Mouse (Mus musculus) spleen, postnatal 14 days (tissue): ENCODE results near the gene Rab13.

Source experiments
- DNase-seq, 2 experiments: peaks; one replicate each; pipeline ENCODE4 v3.0.0; 2021 to 2022; ENCODE audit warnings: low spot score in 2 of 2

The Rab13 gene

GRCm38 (mm10) chr3:90213377-90213866, at the start of gene Rab13, which contains the start of gene Rps27:
Gene Rab13, plus strand, starts transcription at chr3:90213695.
Gene Rps27, minus strand, starts transcription at chr3:90213651.
- DNase-seq = peak; percentile 72 to 78

- no peak for DNase-seq
Observed at GRCm38 (mm10) chr3:90179566-90179965, 33.9 kb upstream of the Rab13 start.

- no peak for DNase-seq
Observed at GRCm38 (mm10) chr3:90183581-90183980, 29.9 kb upstream of the Rab13 start.

- DNase-seq = no peak
Observed at GRCm38 (mm10) chr3:90190859-90191510, 22.5 kb upstream of the Rab13 start.

- DNase-seq = no peak
Observed at GRCm38 (mm10) chr3:90194759-90195158, 18.7 kb upstream of the Rab13 start.

- DNase-seq = no peak
Observed at GRCm38 (mm10) chr3:90195644-90196043, 17.9 kb upstream of the Rab13 start.

GRCm38 (mm10) chr3:90197548-90197947, 15.9 kb upstream of the Rab13 start:
- DNase-seq = no peak

GRCm38 (mm10) chr3:90202884-90203283, 10.6 kb upstream of the Rab13 start:
- DNase-seq = no peak

- no peak for DNase-seq
Observed at GRCm38 (mm10) chr3:90203619-90204018, 9.9 kb upstream of the Rab13 start.

- DNase-seq = no peak
Observed at GRCm38 (mm10) chr3:90204582-90204981, 8.9 kb upstream of the Rab13 start.

- no peak for DNase-seq
Observed at GRCm38 (mm10) chr3:90208662-90209061, 4.8 kb upstream of the Rab13 start.

- no peak for DNase-seq
Observed at GRCm38 (mm10) chr3:90209908-90210566, 3.5 kb upstream of the Rab13 start.

- DNase-seq = no peak
Observed at GRCm38 (mm10) chr3:90211475-90212398, 1.8 kb upstream of the Rab13 start.

- no peak for DNase-seq
Observed at GRCm38 (mm10) chr3:90212723-90213122, 772 bp upstream of the Rab13 start.

GRCm38 (mm10) chr3:90213956-90214684, 625 bp downstream of the Rab13 start:
- DNase-seq = no peak

- no peak for DNase-seq
Observed at GRCm38 (mm10) chr3:90215825-90216380, 2.4 kb downstream of the Rab13 start.

- DNase-seq = peak in 1 of 2 experiments; percentile 38
Observed at GRCm38 (mm10) chr3:90220088-90220487, 6.6 kb downstream of the Rab13 start.

GRCm38 (mm10) chr3:90220531-90220951, 7.0 kb downstream of the Rab13 start:
- DNase-seq = peak in 1 of 2 experiments; percentile 21

GRCm38 (mm10) chr3:90221123-90221522, 7.6 kb downstream of the Rab13 start:
- DNase-seq = no peak

- DNase-seq = no peak
Observed at GRCm38 (mm10) chr3:90222455-90222854, 9.0 kb downstream of the Rab13 start.

GRCm38 (mm10) chr3:90222941-90223340, 9.4 kb downstream of the Rab13 start:
- DNase-seq = no peak
